Mouse (Mus musculus) liver, adult 2 months (tissue): ENCODE data around the gene Mrps34.

ENCODE experiments used
- CTCF ChIP-seq: fragments of 200-500 bp; IDR thresholded peaks from 2 replicates; pipeline ENCODE4 v1.5.1; 2011; ENCODE audit warnings: low read depth, low read length, control low read depth
- POLR2A ChIP-seq: fragments of 200-500 bp; IDR thresholded peaks from 2 replicates; pipeline ENCODE4 v1.6.1; 2011; ENCODE audit warnings: low read length, control low read depth; ENCODE audit not compliant: insufficient read depth; ENCODE audit errors: extremely low read depth

- TF ChIP-seq CTCF (no peak), POLR2A (no peak)
These were observed 6.1 kb upstream of the Mrps34 start for GRCm38 (mm10) chr17:24888862-24889261.
